Mouse (Mus musculus) heart, postnatal 36 days (tissue): ENCODE measurements at regions not wholly inside any gene's neighbourhood (a gene's known extent, or its start where the extent isn't known, plus 50 kb on each side); places are given as distances from the start of the nearest gene placed in this dataset.

ENCODE experiments used
- DNase-seq, 2 experiments: peaks; one replicate each; pipeline ENCODE4 v3.0.0; 2021 to 2022
- intact Hi-C: fragments of 180-260 bp; cut with DNase I; formaldehyde crosslinking; loops from one replicate; pipeline ENCODE4 v1.15.1; 2025

- no peak for DNase-seq
- intact Hi-C loops = no loop called here
Measured at GRCm38 (mm10) chr15:62694734-62695133, 1150.2 kb downstream of the Gsdmc2 start.

GRCm38 (mm10) chr15:62693671-62694070 lies 1151.3 kb downstream of the Gsdmc2 start:
- intact Hi-C loops = no loop called here
- DNase-seq = no peak

DNA sequence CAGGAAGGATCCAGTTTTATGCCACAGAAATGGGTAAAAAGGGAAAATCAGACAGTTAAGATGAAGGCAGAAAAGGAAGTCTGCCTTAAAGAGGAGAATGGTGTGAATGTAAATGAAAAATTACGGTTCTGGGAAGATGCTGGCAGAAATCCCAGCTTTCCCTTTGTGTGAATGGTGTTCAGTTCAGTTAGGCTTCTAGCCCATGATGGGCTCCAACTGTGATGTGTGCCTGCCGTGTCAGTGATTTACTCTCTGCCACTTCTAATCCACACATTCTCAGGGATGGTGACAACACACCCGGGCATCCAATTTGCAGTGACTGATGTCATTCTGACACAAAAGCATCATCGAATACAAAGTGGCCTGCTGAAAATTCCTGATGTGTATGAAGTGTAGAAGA lies 1171.6 kb downstream of the Gsdmc2 start:
- intact Hi-C loops = no loop called here
- no peak for DNase-seq

DNA sequence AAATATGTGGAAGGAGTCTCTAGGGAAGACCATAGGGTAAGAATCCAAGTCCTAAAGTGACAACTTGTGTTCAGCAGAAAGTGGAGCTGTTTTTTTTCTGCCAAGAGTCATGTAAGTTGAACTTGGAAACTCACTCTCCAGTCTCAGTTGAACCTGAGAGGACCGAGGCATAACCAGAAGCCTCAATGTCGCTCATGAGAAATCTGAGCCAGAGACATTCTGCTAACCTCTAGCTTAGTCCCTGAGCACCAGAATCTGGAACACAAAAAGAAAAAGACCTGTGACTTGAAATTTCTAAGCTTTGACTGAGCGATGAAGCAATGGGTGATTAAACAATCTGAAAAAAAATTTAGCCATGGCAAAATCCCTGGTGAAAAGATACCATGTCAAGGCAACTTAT lies 1175.0 kb downstream of the Gsdmc2 start:
- intact Hi-C loops = no loop called here
- no peak for DNase-seq

DNA sequence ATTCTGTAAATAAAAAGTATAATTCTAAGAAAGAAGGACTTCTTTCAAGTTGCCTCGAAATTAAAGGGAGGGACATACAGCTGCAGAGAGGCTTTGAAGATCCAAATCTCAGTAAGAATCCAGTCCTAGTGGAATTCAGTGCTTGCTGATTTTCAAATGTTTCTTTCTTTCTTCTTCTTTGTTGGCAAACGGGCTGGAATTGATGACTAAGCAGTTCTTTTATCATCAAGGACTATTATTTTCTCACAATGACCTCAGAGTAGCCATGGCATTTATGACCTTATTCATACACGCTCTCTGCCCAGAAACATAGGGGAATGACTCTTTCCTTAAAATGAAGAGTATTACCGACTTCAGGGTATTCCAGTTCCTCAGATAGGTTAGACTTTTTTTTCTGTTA lies 1185.9 kb downstream of the Gsdmc2 start:
- intact Hi-C loops = no loop called here
- no peak for DNase-seq

- intact Hi-C loops = no loop called here
Measured at GRCm38 (mm10) chr15:62658695-62659094, 1186.3 kb downstream of the Gsdmc2 start.

DNA sequence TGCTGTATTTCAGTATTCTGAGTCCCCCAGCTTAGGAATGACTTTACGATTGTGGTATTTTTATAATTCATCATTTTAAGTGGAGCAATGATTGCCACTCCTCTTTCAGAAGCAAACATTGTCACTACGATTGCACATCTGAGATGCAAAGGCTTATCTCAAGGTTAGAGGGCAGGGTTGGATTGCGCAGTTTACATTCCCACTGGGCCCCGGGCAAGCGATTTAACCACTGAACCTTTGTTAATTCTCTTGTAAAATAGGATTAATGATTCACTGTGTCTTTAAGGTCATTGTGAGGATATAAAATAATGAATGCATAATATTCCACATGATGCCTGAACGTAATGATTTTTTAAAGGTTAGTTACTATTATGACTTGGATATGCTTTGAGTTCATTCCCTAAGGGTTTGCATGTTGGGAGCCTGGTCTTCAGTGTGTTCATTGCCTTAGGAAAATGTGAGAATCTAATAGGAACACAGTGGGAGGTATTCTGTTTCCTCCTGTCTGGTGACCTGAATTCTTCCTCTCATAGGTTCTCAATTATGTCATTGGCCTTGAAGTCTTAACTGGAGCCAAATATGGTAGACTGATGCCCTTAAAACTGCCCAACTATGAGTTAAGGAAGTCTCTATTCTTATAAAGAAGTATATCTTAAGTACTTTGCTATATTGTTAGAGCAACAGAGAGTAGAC lies 1198.4 kb downstream of the Gsdmc2 start:
- intact Hi-C loops = no loop called here
- DNase-seq = no peak

More at GRCm38 (mm10) chr15:62658695-62659094, 1186.3 kb downstream of the Gsdmc2 start:
- DNase-seq = no peak

DNA sequence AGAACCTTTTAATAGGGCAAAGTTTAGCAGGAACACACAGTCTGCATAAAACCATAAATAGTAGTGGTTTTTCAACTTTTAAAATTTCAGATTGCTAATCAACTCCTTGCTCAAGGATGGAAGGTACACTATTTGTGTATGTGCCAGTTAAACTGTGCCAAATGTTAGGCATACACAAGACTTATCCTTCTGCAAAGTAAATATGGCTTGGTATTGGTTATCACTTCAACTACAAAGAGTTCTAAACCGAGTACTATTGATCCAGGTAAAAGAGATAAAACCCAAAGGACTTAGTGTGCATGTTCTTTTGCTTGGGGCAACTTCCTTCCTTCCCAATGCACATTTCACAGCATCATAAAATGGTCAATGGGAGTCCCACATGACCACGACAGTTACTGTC lies 1200.2 kb downstream of the Gsdmc2 start:
- intact Hi-C loops = no loop called here
- DNase-seq = no peak

DNA sequence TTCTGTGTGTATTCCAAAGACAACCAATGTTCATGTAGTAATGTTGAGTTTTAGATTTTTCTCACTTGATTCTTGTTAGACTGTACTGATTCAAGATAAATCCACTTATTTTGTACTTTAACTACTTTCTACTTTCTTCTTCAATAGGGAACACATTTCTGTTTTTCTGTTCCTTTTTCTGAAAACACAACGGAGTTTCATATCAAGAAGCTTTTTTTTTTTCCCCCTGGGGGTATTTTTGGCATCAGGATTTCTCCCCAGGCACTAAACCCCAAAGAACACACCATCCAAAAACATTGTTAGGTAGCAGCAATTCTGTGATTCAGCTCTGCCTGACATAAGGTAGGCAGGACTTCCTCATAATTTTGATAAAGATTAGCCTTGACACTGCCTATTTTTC lies 1200.7 kb downstream of the Gsdmc2 start:
- intact Hi-C loops = no loop called here
- no peak for DNase-seq

- intact Hi-C loops = no loop called here
- DNase-seq = peak; percentile 5 to 7
Measured at GRCm38 (mm10) chr15:62641051-62641710, 1203.8 kb downstream of the Gsdmc2 start.

DNA sequence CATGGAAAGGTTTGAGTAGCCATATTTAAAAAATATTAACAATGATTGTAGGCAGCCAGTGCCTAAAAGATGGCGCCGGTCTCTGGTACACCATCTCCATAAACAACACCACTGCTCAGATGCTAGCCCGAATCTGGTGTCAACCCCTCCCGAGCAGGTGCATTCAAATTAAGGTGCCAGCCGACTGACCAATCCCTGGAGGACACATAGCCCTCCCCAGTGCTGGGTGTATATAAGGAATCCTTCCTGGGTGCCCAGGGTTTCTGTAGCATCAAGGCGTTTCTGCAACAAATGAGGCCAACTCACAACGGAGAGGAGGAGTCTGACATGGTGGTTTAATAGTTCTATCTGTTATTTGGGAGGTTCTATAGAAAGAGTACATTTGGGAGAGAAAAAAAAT lies 1219.6 kb downstream of the Gsdmc2 start:
- intact Hi-C loops = no loop called here
- no peak for DNase-seq

DNA sequence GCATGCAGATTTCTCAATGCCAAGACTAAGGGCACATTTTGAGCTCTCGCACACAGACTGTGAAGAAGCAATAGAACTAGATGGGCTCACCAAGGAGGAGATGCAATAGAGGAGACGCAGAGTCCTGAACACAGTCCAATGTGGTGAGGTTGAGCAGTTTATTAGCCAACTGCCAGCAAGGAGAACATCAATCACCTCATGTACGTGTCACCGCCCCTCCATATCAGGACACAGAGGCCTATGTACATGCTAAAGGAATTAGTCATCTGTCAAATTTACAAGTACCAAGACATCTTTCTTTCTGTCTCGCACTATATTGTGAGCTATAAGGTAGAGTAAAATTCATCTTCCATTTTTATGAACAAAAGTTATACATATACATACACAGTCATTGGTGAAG lies 1228.9 kb downstream of the Gsdmc2 start:
- DNase-seq = no peak
- intact Hi-C loops = no loop called here

DNA sequence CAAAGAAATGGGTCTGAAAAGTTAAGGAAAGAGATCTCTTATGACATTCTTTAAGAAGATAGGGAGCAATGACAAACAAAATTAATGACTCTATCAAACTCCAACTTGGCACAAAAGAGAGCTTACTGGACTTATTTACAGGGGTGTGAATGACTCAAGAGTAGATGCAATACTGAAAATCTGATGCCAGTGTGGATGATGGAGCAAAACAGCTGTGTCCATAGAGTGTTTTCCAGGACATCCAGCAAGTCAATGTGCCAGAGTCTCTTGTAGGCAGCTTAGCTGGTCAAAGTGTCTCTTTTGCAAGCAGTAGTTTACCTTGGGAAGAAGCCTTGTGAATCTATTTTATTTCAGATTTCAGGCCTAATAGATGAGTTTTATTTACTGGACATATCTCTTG lies 1248.2 kb downstream of the Gsdmc2 start:
- no peak for DNase-seq
- intact Hi-C loops = no loop called here

- intact Hi-C loops = no loop called here
- DNase-seq = no peak
Measured at GRCm38 (mm10) chr15:62588580-62588979, 1256.4 kb downstream of the Gsdmc2 start.

- no peak for DNase-seq
- intact Hi-C loops = no loop called here
Measured at GRCm38 (mm10) chr15:62578788-62579187, 1266.2 kb downstream of the Gsdmc2 start.

DNA sequence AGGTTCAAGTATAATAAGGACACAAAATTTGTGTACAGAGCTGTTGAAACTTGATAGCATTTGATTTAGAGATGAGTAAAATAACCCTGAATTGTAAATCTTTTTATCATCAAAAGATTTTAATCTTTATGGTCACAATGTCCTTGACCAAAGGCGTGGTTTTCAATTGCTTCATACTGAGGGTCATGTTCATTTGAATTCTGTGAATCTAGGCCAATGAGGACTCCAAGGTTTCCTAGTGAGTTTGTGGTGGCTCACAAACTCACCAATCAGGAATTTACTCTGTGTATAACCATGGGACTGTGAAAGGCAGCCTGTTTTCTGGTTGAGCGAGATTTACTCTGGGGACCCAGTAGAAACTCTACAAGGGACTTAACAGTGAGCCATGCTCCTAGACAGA lies 1269.2 kb downstream of the Gsdmc2 start:
- DNase-seq = no peak
- intact Hi-C loops = no loop called here

GRCm38 (mm10) chr15:62571803-62572202 lies 1273.2 kb downstream of the Gsdmc2 start:
- DNase-seq = no peak
- intact Hi-C loops = no loop called here

GRCm38 (mm10) chr15:62568788-62569713 lies 1275.9 kb downstream of the Gsdmc2 start:
- intact Hi-C loops = no loop called here
- no peak for DNase-seq

GRCm38 (mm10) chr15:62567431-62567830 lies 1277.5 kb downstream of the Gsdmc2 start:
- intact Hi-C loops = no loop called here

DNA sequence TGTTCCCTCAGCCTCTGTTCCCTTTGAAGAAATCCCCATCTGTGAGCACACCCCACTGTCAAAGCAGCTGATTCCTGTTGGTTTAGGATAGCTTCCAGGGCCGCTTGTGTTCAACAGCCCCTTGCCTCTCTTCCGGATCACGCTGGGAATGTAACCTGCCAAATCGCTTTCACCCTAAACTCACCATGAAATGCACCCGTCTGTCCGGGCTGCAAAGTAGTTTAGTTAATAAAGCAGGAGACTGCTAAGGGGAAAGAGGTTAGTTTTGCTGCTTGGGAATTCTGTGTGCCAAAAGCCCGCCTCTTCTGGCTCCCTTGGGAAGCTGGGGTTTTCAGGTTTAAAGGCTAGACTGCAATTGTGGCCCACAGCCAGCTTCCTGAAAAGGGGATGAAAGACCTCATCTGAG lies 1278.9 kb downstream of the Gsdmc2 start:
- DNase-seq = peak; percentile 33 to 48

More at GRCm38 (mm10) chr15:62567431-62567830, 1277.5 kb downstream of the Gsdmc2 start:
- no peak for DNase-seq

GRCm38 (mm10) chr15:62533233-62533632 lies 1311.7 kb downstream of the Gsdmc2 start:
- intact Hi-C loops = no loop called here
- peak; percentile 6 to 26 for DNase-seq

More for the DNA sequence above, 1278.9 kb downstream of the Gsdmc2 start:
- intact Hi-C loops = no loop called here
